Mouse (Mus musculus) limb, embryonic 11.5 days (tissue): Measurements from ENCODE around the gene Kirrel. TPM values are rescaled to one million over a fixed set of nuclear protein-coding genes. Genes with fewer than 3 reads are reported as not detected.

Experiments used
- ATAC-seq: fragments of 200-750 bp; cut with Nextera tagmentation; 2 replicates; pipeline ENCODE4 v1.8.0; 2017; ENCODE audit warnings: low read depth; ENCODE audit not compliant: insufficient number of reproducible peaks, low FRiP score, low TSS enrichment
- DNase-seq: peaks from one replicate; pipeline ENCODE4 v3.0.0-alpha.2; 2015; ENCODE audit warnings: low spot score
- H3K27ac ChIP-seq: fragments of 300-500 bp; sonication (generic); replicated peaks from 2 replicates; pipeline ENCODE4 v1.5.1; 2014; ENCODE audit warnings: low read depth, mild to moderate bottlenecking, low read length
- H3K27me3 ChIP-seq: fragments of 300-500 bp; sonication (generic); 2 replicates; pipeline ENCODE4 v1.6.1; 2014; ENCODE audit warnings: mild to moderate bottlenecking, low read length, mixed read lengths; ENCODE audit not compliant: control insufficient read depth, insufficient read depth
- H3K36me3 ChIP-seq: fragments of 300-500 bp; sonication (generic); 2 replicates; pipeline ENCODE4 v1.6.1; 2014; ENCODE audit warnings: mild to moderate bottlenecking, low read length, moderate library complexity, mixed read lengths; ENCODE audit not compliant: control insufficient read depth, insufficient read depth
- H3K4me1 ChIP-seq: fragments of 300-500 bp; sonication (generic); 2 replicates; pipeline ENCODE4 v1.6.1; 2014; ENCODE audit warnings: low read length, mixed read lengths; ENCODE audit not compliant: control insufficient read depth, insufficient read depth
- H3K4me2 ChIP-seq: fragments of 300-500 bp; sonication (generic); 2 replicates; pipeline ENCODE4 v1.6.1; 2014; ENCODE audit warnings: low read depth, mild to moderate bottlenecking, moderate library complexity; ENCODE audit not compliant: severe bottlenecking
- H3K4me3 ChIP-seq: fragments of 300-500 bp; sonication (generic); 2 replicates; pipeline ENCODE4 v1.5.1; 2014; ENCODE audit warnings: low read depth, low read length
- H3K9ac ChIP-seq: fragments of 300-500 bp; sonication (generic); 2 replicates; pipeline ENCODE4 v1.6.1; 2014; ENCODE audit warnings: mild to moderate bottlenecking, low read length
- H3K9me3 ChIP-seq: fragments of 300-500 bp; sonication (generic); 2 replicates; pipeline ENCODE4 v1.6.1; 2016; ENCODE audit warnings: low read length; ENCODE audit not compliant: control insufficient read depth
- WGBS: fragments of 180-500 bp; shearing (Covaris S2); extraction: QIAGEN DNeasy Blood & Tissue Kit; methylation state at CpG from one replicate; pipeline ENCODE4 v1.1.7; 2014; 5-methylcytosine and 5-hydroxymethylcytosine counted together
- polyA plus RNA-seq: library from polyadenylated mRNA; unstranded; fragments of >200 nt; fragmentation: Nextera tagmentation; extraction: Ambion mirVana; gene quantifications from 2 replicates; pipeline ENCODE4 v1.2.1, GENCODE M21; 2014

Gene Kirrel
- polyA plus RNA-seq, 1 experiment from 2014 or later, result 12.8 TPM

DNA sequence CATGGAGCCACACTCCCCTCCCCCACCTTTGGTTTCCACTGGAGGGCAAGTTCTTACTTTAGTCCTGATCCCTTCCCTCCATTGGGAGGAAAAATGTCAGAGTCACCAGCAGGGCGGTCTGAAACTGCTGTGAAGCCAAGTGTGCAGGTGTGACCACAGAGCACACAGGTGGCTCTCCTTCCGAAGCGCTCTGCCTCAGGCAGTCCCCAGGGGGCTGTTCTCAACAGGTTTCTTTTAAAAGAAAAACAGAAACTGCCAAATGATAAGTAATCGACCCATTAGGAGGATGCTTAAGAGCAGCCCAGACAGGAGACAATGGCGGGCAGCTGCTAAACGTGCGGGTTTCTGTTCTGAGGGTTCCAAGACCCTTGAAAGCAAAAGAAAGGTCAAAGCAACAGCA, 37.8 kb downstream of the Kirrel start:
- no peak overlapping the region for H3K27ac ChIP-seq
- WGBS, result 58% methylated on average over 7 of the region's 7 CpGs

DNA sequence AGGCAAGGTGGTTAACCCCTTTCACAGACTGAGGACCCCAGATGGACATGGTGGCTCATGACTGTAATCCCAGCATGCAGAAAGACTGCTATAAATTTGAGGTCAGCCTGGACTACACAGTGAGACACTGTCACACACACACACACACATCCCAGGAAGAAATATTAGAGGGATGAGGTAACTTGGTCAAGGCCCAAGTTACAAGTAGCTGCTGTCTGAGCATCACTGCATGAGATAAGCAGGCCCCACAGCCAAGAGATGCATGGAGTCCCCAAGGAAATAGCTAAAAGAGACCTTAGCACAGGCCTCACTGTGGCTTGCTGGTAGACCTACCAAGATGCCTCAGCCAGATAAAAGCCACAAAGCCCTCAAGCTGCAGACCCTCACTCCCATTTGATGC, 39.6 kb downstream of the Kirrel start:
- DNase-seq (no peak), ATAC-seq (no peak)
- Histone ChIP-seq H3K9me3 (no peaks in the 10 kb centered on the region), H3K4me1 (no peaks in the 10 kb centered on the region), H3K9ac (no peak overlapping the region), H3K27me3 (no peaks in the 10 kb centered on the region), H3K27ac (no peak overlapping the region), H3K36me3 (no peaks in the 10 kb centered on the region; the same call in 1 of the 2 replicates), H3K4me3 (no peak overlapping the region), H3K4me2 (no peak overlapping the region)

More for the DNA sequence above, 37.8 kb downstream of the Kirrel start:
- Histone ChIP-seq H3K4me1 (no peaks in the 10 kb centered on the region), H3K9ac (no peak overlapping the region), H3K27me3 (no peaks in the 10 kb centered on the region), H3K36me3 (no peaks in the 10 kb centered on the region), H3K9me3 (no peaks in the 10 kb centered on the region), H3K4me3 (no peak overlapping the region), H3K4me2 (no peak overlapping the region)
- DNase-seq, result no peak
- ATAC-seq, result no peak

DNA sequence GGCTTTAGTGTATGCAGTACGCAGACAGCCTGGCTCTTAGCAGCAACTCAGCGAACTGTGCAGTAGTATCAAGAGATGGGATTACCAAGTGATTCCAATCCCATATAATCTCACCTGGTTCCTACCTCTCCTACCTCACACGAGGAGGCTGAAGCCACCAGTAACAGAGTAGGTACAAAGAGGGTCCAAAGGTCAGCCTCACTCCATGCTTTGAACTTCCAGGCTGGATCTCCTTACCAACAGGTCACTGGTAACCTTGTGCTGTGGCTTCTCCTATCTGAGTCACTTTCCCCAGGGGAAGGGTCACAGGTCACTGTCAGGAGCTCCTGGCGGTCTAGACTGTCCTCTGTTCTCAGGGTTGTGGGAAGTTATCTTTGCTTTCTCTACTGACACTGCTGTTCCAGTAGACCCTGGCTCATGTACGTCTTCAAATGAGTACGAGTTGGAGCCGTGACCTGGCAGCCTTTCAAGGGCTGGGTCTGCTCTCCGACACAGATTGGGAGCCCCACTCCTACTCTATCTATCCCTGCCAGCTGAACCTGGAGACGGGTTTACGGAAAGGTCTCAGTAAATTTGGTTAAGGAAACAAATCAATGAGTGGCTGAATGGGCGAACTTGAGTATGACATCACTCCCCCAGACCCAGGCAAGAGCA, 42.7 kb downstream of the Kirrel start:
- Histone ChIP-seq H3K9me3 (no peaks in the 10 kb centered on the region), H3K9ac (no peak overlapping the region), H3K4me3 (no peak overlapping the region), H3K36me3 (no peaks in the 10 kb centered on the region; the same call in 1 of the 2 replicates), H3K4me1 (no peaks in the 10 kb centered on the region), H3K27ac (no peak overlapping the region), H3K27me3 (no peaks in the 10 kb centered on the region), H3K4me2 (no peak overlapping the region)
- ATAC-seq (no peak), DNase-seq (no peak)
- WGBS, result 83% methylated on average over 11 of the region's 11 CpGs

DNA sequence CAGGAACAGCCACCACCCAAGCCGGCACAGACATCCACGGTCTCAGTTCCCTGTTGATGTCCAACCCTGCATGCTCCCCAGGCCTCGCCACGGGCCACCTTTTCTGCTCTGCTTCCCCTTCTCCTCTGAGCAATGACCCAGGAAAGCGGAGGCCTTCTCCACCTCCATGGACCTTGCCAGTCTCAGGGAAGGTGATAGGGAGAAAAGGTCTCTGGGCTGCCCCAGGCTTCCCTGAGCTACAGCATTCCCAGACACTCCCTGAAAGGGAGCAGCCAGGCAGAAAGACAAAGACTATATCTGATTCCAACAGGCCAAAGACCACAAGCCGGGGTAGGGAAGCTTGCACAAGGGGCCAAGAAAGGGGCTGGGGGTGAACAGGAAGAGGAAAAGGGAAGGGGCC, 43.6 kb downstream of the Kirrel start:
- Histone ChIP-seq H3K9me3 (no peaks in the 10 kb centered on the region), H3K9ac (no peak overlapping the region), H3K4me3 (no peak overlapping the region), H3K4me1 (no peaks in the 10 kb centered on the region), H3K27me3 (no peaks in the 10 kb centered on the region), H3K4me2 (no peak overlapping the region), H3K36me3 (no peaks in the 10 kb centered on the region; the same call in 1 of the 2 replicates), H3K27ac (no peak overlapping the region)
- DNase-seq (no peak), ATAC-seq (no peak)
- WGBS, result 87% methylated on average over 6 of the region's 6 CpGs

DNA sequence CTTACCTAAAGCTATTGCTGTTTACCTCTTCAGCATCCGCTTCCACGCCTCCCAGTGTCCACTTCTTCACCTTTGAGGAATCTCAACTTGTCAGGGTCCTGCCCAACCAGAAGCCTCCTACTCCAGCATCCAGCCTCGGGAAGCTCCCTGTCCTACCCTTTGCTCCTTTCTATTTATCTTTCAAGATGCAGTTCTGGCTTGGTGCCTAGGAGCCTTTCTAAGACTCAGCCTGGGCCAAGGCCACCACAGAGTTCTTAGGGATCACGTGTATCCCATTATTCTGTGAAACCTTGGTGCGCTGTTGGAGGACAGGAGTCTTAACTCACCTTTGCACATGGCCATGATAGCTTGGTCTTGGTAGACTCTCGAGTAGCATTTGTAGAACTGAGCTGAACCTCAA, 50.8 kb downstream of the Kirrel start:
- H3K4me1 ChIP-seq, result no peaks in the 10 kb centered on the region; the same call in 1 of the 2 replicates
- H3K4me2 ChIP-seq, result no peak overlapping the region
- H3K27ac ChIP-seq, result no peak overlapping the region
- no peaks in the 10 kb centered on the region for H3K36me3 ChIP-seq
- ATAC-seq (no peak), DNase-seq (no peak)
- H3K4me3 ChIP-seq, result no peak overlapping the region
- no peak overlapping the region for H3K9ac ChIP-seq
- no peaks in the 10 kb centered on the region for H3K9me3 ChIP-seq
- 89% methylated on average over 6 of the region's 6 CpGs for WGBS
- no peaks in the 10 kb centered on the region for H3K27me3 ChIP-seq

DNA sequence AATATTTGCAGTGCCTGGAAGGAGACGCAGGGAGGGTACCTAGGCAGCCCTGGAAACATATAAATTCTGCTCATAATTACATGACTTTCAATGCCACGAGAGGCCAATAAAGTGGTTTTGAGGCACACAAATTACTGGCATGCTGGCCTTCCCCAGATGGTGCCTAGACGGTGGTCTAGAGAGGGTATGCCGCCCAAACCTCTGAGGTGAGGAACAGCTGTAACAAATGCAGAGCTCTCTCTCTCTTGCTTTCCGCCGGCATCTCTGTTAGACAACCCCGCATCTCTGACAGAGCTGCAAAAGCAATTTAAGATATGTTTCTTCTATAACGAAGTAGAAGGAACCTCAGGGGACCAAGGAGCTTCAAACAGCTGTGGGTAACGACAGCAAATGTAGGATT, 56.3 kb downstream of the Kirrel start:
- DNase-seq, result no peak
- H3K36me3 ChIP-seq, result no peaks in the 10 kb centered on the region
- WGBS, result 64% methylated on average over 9 of the region's 9 CpGs
- H3K27me3 ChIP-seq, result no peaks in the 10 kb centered on the region
- no peak overlapping the region for H3K4me2 ChIP-seq
- no peak overlapping the region for H3K9ac ChIP-seq
- no peaks in the 10 kb centered on the region for H3K9me3 ChIP-seq
- ATAC-seq, result no peak
- no peak overlapping the region for H3K4me3 ChIP-seq
- no peak overlapping the region for H3K27ac ChIP-seq
- peaks cover 7% of the 10 kb centered on the region; the same call in 1 of the 2 replicates for H3K4me1 ChIP-seq

DNA sequence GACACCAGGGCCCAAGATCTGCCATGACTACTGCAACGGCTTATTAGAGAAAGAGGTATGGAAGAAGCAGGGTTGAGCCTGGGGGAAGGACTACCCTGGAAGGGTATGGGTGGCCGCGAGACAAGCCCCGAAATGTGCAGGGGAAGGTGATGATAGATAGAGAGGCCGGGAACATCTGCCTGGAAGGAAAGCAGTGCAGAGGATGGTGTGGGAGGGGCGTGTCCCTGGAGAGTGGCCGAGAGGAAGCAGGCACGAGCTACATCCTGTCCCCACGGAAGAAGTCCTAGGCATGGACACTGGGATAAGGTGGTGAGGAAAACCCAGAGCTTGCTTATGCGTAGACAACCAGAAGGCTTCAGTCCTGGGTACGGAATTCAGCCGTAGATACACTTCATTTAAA, 56.9 kb downstream of the Kirrel start:
- no peak overlapping the region for H3K9ac ChIP-seq
- no peaks in the 10 kb centered on the region for H3K36me3 ChIP-seq
- peaks cover 7% of the 10 kb centered on the region; the same call in 1 of the 2 replicates for H3K4me1 ChIP-seq
- ATAC-seq (no peak), DNase-seq (no peak)
- H3K4me2 ChIP-seq, result no peak overlapping the region
- WGBS, result 89% methylated on average over 12 of the region's 12 CpGs
- H3K9me3 ChIP-seq, result no peaks in the 10 kb centered on the region
- H3K27me3 ChIP-seq, result no peaks in the 10 kb centered on the region
- H3K27ac ChIP-seq, result no peak overlapping the region
- H3K4me3 ChIP-seq, result no peak overlapping the region

DNA sequence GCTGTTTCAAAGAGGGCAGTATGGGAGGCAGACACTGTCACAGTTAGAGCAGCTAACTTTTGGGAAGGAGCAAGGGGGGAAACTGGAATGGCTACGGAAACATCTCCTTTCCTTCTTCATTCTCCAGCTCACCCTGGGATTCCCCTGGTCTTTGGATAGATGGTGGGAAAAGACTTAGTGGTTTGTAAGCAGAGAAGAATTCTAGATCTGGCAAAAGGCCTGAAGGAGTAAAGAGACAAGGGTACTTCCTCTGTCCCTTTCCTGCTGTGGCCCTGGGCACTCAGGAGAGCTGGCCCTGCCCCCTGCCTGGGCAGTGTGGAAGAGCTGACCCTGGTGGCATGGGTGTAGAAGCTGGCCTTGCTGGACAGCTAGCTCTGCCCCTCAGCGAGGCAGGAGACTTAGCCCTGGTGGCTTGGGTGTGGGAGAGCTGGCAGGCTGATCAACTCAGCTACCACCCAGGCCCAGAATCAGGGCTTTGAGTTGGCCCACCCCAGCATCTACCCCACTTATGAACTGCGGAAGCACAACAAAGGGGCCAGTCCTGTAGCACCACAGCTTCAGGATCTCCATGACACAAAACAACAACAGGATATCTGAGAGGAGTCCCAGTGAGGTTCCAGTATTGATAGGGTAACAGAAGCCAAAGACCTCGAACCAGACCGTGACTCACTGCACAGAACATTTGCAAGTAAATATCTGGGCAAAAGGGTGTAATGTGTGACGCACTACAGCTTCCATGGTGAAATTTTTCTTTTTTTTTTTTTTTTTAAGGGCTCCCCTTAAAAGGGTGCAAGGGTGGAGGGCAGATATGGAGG, 58.6 kb downstream of the Kirrel start:
- 87% methylated on average over 6 of the region's 6 CpGs for WGBS
- Histone ChIP-seq H3K27ac (no peak overlapping the region), H3K9me3 (no peaks in the 10 kb centered on the region)

More for the DNA sequence above, 58.6 kb downstream of the Kirrel start:
- Histone ChIP-seq H3K27me3 (no peaks in the 10 kb centered on the region), H3K9ac (no peak overlapping the region), H3K4me2 (no peak overlapping the region), H3K4me1 (peaks cover 7% of the 10 kb centered on the region; the same call in 1 of the 2 replicates), H3K4me3 (no peak overlapping the region), H3K36me3 (no peaks in the 10 kb centered on the region)
- ATAC-seq, result no peak
- DNase-seq, result no peak
